In the genomic region with DNA sequence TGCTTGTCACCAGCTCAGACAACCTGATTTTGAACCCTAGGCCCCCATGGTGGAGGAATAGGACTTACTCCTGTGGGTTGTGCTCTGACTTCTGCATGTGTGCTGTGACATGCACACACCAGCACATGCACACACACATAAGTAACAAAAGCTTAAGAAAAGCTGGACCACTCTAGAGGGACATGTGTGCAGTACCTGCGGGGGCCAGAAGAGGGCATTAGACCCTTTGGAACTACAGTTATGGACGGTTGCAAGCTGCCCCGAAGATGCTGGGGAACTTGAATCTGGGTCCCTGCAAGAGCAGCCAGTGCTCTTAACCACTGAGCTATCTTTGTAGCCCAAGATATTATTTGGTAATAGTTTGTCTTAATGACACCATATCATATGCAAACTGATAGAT, we compare ENCODE assay signal across 11 mouse cellular contexts. TPM values are rescaled to one million over a fixed set of nuclear protein-coding genes. Genes with fewer than 3 reads are reported as not detected.
DNase-seq lines count a peak whose midpoint lies in the region; ATAC-seq lines count a peak whose summit lies in the region.
"Had no signal": no experiment of that assay in that cellular context is flagged by ENCODE, and none has a peak within 500 bp of the region (broad histone marks: within the 10 kb centered on the region; RNA-seq: fewer than 3 reads in every experiment).

No protein-coding gene starts in this region.

- H3K4me2 ChIP-seq in liver, embryonic 16.5 days (ENCODE audit: low read depth, low read length): no peak overlapping the region
- H3K4me2 ChIP-seq: hindbrain, embryonic 15.5 days; neural tube, embryonic 13.5 days had no signal

- H3K9ac ChIP-seq in liver, embryonic 16.5 days (ENCODE audit: low read depth, low read length): no peak overlapping the region
- H3K9ac ChIP-seq: hindbrain, embryonic 15.5 days; neural tube, embryonic 13.5 days had no signal

- H3K4me1 ChIP-seq in liver, embryonic 16.5 days (ENCODE audit: control insufficient read depth, low read depth, low read length): peaks cover 5% of the 10 kb centered on the region
- H3K4me1 ChIP-seq: hindbrain, embryonic 15.5 days; neural tube, embryonic 13.5 days had no signal

- WGBS in liver, embryonic 16.5 days (ENCODE audit: insufficient replicate concordance): 32% methylated on average over 3 of the region's 3 CpGs

- H3K9me3 ChIP-seq in liver, embryonic 16.5 days (replicated peaks; ENCODE audit: control insufficient read depth, low read length): no peaks in the 10 kb centered on the region
- H3K9me3 ChIP-seq: hindbrain, embryonic 15.5 days; neural tube, embryonic 13.5 days had no signal

- ATAC-seq in liver, embryonic 16.5 days (ENCODE audit: low read depth): peak; percentile 37; the same call in 1 of the 2 replicates

- DNase-seq in embryo, embryonic 10 days (ENCODE audit: low spot score): peak; percentile 26
- no peak for DNase-seq in embryo, embryonic 11 days
- DNase-seq in 416B (ENCODE audit: low read depth) (peak; percentile 67), ZHBTc4 (ENCODE audit: low read depth, low spot score) (peak; percentile 78)
- peak; percentile 40 to 52 for DNase-seq in thymus, postnatal 36 days
- no peak for DNase-seq in layer of hippocampus, adult 8-10 months (ENCODE audit: low spot score in 2 of 2)
- no peak for DNase-seq in Muller cell, postnatal 12 days (ENCODE audit: inconsistent ontology term)

- no peak overlapping the region for H3K4me3 ChIP-seq in liver, embryonic 16.5 days (ENCODE audit: low read depth, low read length)
- H3K4me3 ChIP-seq: hindbrain, embryonic 15.5 days; neural tube, embryonic 13.5 days had no signal

- peaks cover 2% of the 10 kb centered on the region; the same call in 1 of the 2 replicates for H3K27me3 ChIP-seq in liver, embryonic 16.5 days (ENCODE audit: control insufficient read depth, insufficient read depth, low read depth, low read length)
- H3K27me3 ChIP-seq: hindbrain, embryonic 15.5 days; neural tube, embryonic 13.5 days had no signal

- no peak overlapping the region for H3K27ac ChIP-seq in liver, embryonic 16.5 days (ENCODE audit: low read length)
- H3K27ac ChIP-seq: hindbrain, embryonic 15.5 days; neural tube, embryonic 13.5 days had no signal

- no peaks in the 10 kb centered on the region for H3K36me3 ChIP-seq in liver, embryonic 16.5 days (ENCODE audit: control insufficient read depth, insufficient read depth)
- H3K36me3 ChIP-seq: hindbrain, embryonic 15.5 days; neural tube, embryonic 13.5 days had no signal

RNA-seq across cellular contexts. Expression of gene Gcm1, which starts 46.2 kb away (rescaled TPM):
- not detected in 2 replicates for polyA plus RNA-seq in liver, embryonic 16.5 days (2015; fragmentation: Nextera tagmentation; extraction: Ambion mirVana)
- not detected for total RNA-seq in layer of hippocampus, adult 8-10 months (2022)
- total RNA-seq: adrenal gland, postnatal 36 days had no signal
- polyA plus RNA-seq: hindbrain, embryonic 15.5 days; neural tube, embryonic 13.5 days had no signal

Comparison
In these comparisons a context has a peak if more than half of its experiments do, and no peak if none do; other contexts are left out.
1. DNase-seq: peak in embryo, embryonic 10 days (single experiment), 416B (single experiment), ZHBTc4 (single experiment) and thymus, postnatal 36 days (2 of 2); none in embryo, embryonic 11 days (single experiment), layer of hippocampus, adult 8-10 months (0 of 2) and Muller cell, postnatal 12 days (single experiment).